Mouse (Mus musculus) intestine, embryonic 16.5 days (tissue): ENCODE results near the gene Pde1a. TPM values are rescaled to one million over a fixed set of nuclear protein-coding genes. Genes with fewer than 3 reads are reported as not detected.
"Not testable (repeated sequence)": the region's sequence is repeated elsewhere in the genome, so short reads cannot be mapped to it uniquely, and the experiment has no call there.

ENCODE experiments used
- ATAC-seq: fragments of 200-750 bp; cut with Nextera tagmentation; 2 replicates; pipeline ENCODE4 v1.8.0; 2017; ENCODE audit warnings: moderate TSS enrichment, moderate library complexity
- H3K27ac ChIP-seq: fragments of 300-500 bp; sonication (generic); 2 replicates; pipeline ENCODE4 v1.5.1; 2014; ENCODE audit warnings: mild to moderate bottlenecking, low read length
- H3K27me3 ChIP-seq: fragments of 300-500 bp; sonication (generic); replicated peaks from 2 replicates; pipeline ENCODE4 v1.6.1; 2014; ENCODE audit warnings: low read length, control low read depth, mixed read lengths; ENCODE audit not compliant: control insufficient read depth, insufficient read depth
- H3K36me3 ChIP-seq: fragments of 300-500 bp; sonication (generic); 2 replicates; pipeline ENCODE4 v1.6.1; 2014; ENCODE audit warnings: low read length, control low read depth; ENCODE audit not compliant: control insufficient read depth, insufficient read depth
- H3K4me1 ChIP-seq: fragments of 300-500 bp; sonication (generic); 2 replicates; pipeline ENCODE4 v1.6.1; 2014; ENCODE audit warnings: low read length, control low read depth, mixed read lengths; ENCODE audit not compliant: control insufficient read depth, insufficient read depth
- H3K4me2 ChIP-seq: fragments of 300-500 bp; sonication (generic); 2 replicates; pipeline ENCODE4 v1.6.1; 2014; ENCODE audit warnings: low read depth, low read length, control low read depth
- H3K4me3 ChIP-seq: fragments of 300-500 bp; sonication (generic); 2 replicates; pipeline ENCODE4 v1.5.1; 2014; ENCODE audit warnings: mild to moderate bottlenecking, low read length
- H3K9ac ChIP-seq: fragments of 300-500 bp; sonication (generic); 2 replicates; pipeline ENCODE4 v1.6.1; 2014; ENCODE audit warnings: low read depth, low read length
- H3K9me3 ChIP-seq: fragments of 300-500 bp; sonication (generic); 2 replicates; pipeline ENCODE4 v1.6.1; 2016; ENCODE audit warnings: low read length, control low read depth; ENCODE audit not compliant: control insufficient read depth
- WGBS: fragments of 180-500 bp; shearing (Covaris S2); extraction: QIAGEN DNeasy Blood & Tissue Kit; methylation state at CpG from one replicate; pipeline ENCODE4 v1.1.7; 2014; 5-methylcytosine and 5-hydroxymethylcytosine counted together
- polyA plus RNA-seq: library from polyadenylated mRNA; unstranded; fragments of >200 nt; fragmentation: Nextera tagmentation; extraction: Ambion mirVana; gene quantifications from 2 replicates; pipeline ENCODE4 v1.2.1, GENCODE M21; 2015

Gene Pde1a
- polyA plus RNA-seq, 1 experiment from 2014 or later, result 27.4 TPM

DNA sequence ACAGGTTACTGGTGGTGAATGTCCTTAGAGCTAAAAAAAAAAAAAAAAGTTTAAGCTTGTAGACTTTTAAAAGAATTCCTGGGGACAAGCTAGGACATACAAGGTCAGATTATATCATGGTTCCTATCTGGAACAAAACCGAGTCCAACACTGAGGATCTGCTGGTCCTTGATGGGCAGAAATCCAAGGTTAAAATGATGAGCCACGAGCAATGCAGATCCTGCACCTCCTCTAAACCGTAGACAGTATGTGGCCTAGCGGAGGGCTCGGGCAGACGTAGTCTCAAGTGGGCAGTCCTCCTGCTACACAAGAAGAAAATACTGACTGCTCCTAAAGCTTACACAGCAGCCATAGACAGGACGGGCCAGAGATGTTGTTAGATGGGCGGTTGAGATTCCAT, 238.5 kb downstream of the Pde1a start:
- H3K27me3 ChIP-seq, result no peaks in the 10 kb centered on the region
- no peak overlapping the region for H3K9ac ChIP-seq
- H3K4me3 ChIP-seq, result no peak overlapping the region
- H3K4me1 ChIP-seq, result no peaks in the 10 kb centered on the region
- WGBS, result 73% methylated on average over 8 of the region's 8 CpGs
- ATAC-seq, result no peak
- no peak overlapping the region for H3K27ac ChIP-seq
- H3K36me3 ChIP-seq, result no peaks in the 10 kb centered on the region
- no peaks in the 10 kb centered on the region for H3K9me3 ChIP-seq
- H3K4me2 ChIP-seq, result no peak overlapping the region

DNA sequence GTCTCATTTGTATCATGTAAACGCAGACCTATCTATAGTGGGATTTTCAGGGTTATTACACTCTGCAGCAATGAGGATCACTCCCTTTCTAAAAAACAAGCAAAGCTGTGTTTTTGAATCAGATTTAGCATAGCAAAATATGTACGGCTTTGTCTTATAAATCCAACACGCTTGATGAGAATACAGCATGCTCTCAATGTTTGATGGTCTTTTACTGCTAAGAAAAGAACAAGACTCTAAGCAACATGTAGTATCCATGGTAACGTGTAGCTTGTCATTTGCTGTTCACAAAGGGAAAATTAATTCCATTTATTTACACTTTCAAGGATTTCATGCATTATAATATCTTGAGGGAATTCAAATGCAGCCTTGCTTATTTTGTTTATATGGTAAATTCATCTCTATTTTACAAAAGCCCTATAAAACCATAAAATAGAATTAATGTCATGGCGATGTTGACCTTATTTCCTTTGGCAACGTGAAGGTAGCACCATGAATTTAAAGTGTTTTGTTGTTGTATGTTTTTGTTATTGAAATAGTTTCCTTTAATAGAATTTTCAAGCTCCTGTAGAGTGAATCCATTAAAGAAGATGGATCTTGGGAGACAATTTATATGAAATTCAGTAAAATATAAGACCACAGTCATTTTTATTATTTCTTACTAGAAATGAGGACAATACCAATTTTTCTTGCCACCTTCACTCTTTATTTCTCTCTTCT, 245.5 kb downstream of the Pde1a start:
- no peak overlapping the region for H3K27ac ChIP-seq
- H3K4me3 ChIP-seq, result no peak overlapping the region
- 80% methylated on average over 6 of the region's 6 CpGs for WGBS
- no peak overlapping the region for H3K4me2 ChIP-seq
- no peaks in the 10 kb centered on the region for H3K27me3 ChIP-seq
- H3K9ac ChIP-seq, result no peak overlapping the region
- H3K36me3 ChIP-seq, result no peaks in the 10 kb centered on the region
- H3K4me1 ChIP-seq, result no peaks in the 10 kb centered on the region
- ATAC-seq, result no peak
- H3K9me3 ChIP-seq, result no peaks in the 10 kb centered on the region

DNA sequence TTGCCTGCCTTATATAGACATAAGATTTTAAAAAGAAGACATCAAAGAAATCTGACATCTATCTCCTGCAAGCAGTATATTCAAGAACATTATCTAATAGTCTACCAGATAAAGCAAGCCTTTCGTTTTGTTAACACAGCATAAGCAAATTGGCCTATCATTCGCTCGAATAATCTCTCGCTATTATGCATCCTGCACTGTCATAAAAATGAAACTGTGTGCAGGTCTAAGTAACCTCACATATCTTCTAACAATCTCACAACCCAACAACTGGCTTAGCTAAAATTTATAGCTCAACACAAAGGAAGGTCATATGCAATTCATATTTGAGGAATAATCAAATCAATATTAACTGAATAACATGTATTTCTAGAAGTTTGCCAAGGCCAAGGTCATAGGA, 246.0 kb downstream of the Pde1a start:
- WGBS, result 73% methylated on average over 4 of the region's 4 CpGs
- Histone ChIP-seq H3K9me3 (no peaks in the 10 kb centered on the region), H3K4me3 (no peak overlapping the region), H3K27me3 (no peaks in the 10 kb centered on the region), H3K4me1 (no peaks in the 10 kb centered on the region), H3K36me3 (no peaks in the 10 kb centered on the region), H3K27ac (no peak overlapping the region), H3K4me2 (no peak overlapping the region), H3K9ac (no peak overlapping the region)
- ATAC-seq, result no peak

DNA sequence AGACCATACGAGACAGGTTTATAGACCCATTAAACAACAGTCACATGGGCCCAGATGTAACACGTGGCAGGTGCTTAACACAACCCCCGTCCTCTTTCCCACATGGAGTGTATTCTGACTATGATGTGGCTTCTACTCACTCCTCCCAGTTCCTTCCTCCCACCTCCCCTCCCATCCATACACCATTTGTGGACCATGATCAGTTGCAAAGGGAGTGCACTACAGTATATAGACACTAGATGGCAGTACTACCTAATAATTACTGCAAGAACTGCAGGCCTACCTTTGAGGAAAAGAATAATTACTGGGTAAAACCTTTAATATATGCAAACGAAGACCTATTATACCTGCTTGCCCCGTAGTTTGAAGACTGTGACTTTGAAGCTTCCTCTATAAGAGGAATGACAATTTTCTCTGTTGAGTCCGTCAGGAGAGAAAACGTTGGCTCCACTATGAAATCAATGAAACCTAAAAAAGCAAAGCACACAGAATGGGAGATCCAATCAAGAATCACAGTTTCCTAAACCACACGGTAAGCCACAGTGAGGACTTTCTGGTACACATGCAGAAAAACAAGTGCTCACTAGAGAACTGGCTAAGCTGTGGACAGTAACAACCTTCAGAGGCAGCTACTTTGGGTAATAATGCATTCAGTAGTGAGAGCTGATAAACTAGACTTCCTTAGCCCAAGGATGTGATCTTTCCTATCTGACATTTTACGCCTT, 263.8 kb downstream of the Pde1a start:
- WGBS, result 47% methylated on average over 9 of the region's 9 CpGs
- Histone ChIP-seq H3K27me3 (no peaks in the 10 kb centered on the region), H3K4me3 (no peak overlapping the region), H3K27ac (no peak overlapping the region), H3K4me2 (no peak overlapping the region), H3K9me3 (no peaks in the 10 kb centered on the region), H3K9ac (no peak overlapping the region), H3K36me3 (no peaks in the 10 kb centered on the region), H3K4me1 (no peaks in the 10 kb centered on the region)
- peak; percentile 52; the same call in 1 of the 2 replicates for ATAC-seq

DNA sequence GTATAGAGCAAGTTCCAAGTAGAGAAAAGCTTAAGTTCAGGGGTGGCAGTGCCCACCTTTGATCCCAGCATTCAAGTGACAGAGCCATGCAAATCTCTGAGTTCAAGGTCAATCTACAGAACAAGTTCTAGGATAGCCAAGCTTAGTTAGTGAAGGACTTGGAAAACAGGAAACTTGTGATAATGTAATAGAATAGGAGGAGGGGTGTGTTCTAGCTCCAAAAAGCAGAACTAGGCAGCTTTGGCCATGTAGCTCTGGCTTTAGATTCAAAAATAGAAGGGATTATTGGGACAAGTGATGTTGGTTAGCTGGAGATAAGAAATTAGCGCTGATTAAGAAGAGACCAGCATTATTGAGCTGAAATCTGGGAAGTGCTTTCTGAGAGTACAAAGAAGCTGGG, 272.4 kb downstream of the Pde1a start:
- no peaks in the 10 kb centered on the region for H3K9me3 ChIP-seq
- no peak for ATAC-seq
- H3K4me2 ChIP-seq, result no peak overlapping the region
- H3K36me3 ChIP-seq, result no peaks in the 10 kb centered on the region
- H3K4me1 ChIP-seq, result no peaks in the 10 kb centered on the region
- 90% methylated on average over 1 of the region's 1 CpGs for WGBS
- H3K4me3 ChIP-seq, result no peak overlapping the region
- H3K27ac ChIP-seq, result no peak overlapping the region
- H3K9ac ChIP-seq, result no peak overlapping the region
- H3K27me3 ChIP-seq, result no peaks in the 10 kb centered on the region

- WGBS, result 87% methylated on average over 13 of the region's 13 CpGs
- H3K4me3 ChIP-seq, H3K36me3 ChIP-seq, H3K9ac ChIP-seq, H3K4me1 ChIP-seq, H3K4me2 ChIP-seq, ATAC-seq, H3K9me3 ChIP-seq, H3K27me3 ChIP-seq, H3K27ac ChIP-seq: not testable (repeated sequence)
These were observed 281.9 kb downstream of the Pde1a start for GRCm38 (mm10) chr2:79847396-79847795.

- Histone ChIP-seq H3K9ac (no peak overlapping the region), H3K27me3 (no peaks in the 10 kb centered on the region), H3K27ac (no peak overlapping the region), H3K36me3 (no peaks in the 10 kb centered on the region), H3K9me3 (no peaks in the 10 kb centered on the region), H3K4me3 (no peak overlapping the region), H3K4me1 (peaks cover 3% of the 10 kb centered on the region; the same call in 1 of the 2 replicates), H3K4me2 (no peak overlapping the region)
- 47% methylated on average over 5 of the region's 5 CpGs for WGBS
- no peak for ATAC-seq
These were observed 289.7 kb downstream of the Pde1a start for GRCm38 (mm10) chr2:79839513-79839912.

- WGBS, result 48% methylated on average over 6 of the region's 6 CpGs
- H3K4me1 ChIP-seq, result peaks cover 3% of the 10 kb centered on the region; the same call in 1 of the 2 replicates
- H3K4me3 ChIP-seq, result no peak overlapping the region
- ATAC-seq, result no peak
- no peak overlapping the region for H3K4me2 ChIP-seq
- H3K9me3 ChIP-seq, result no peaks in the 10 kb centered on the region
- no peaks in the 10 kb centered on the region for H3K27me3 ChIP-seq
- no peak overlapping the region for H3K9ac ChIP-seq
- H3K27ac ChIP-seq, result no peak overlapping the region
- H3K36me3 ChIP-seq, result no peaks in the 10 kb centered on the region
These were observed 290.2 kb downstream of the Pde1a start for GRCm38 (mm10) chr2:79839090-79839489.

GRCm38 (mm10) chr2:79825853-79826252, 303.4 kb downstream of the Pde1a start:
- no peaks in the 10 kb centered on the region for H3K27me3 ChIP-seq
- H3K27ac ChIP-seq, result no peak overlapping the region
- H3K4me2 ChIP-seq, result no peak overlapping the region
- no peaks in the 10 kb centered on the region for H3K9me3 ChIP-seq
- no peaks in the 10 kb centered on the region for H3K4me1 ChIP-seq
- no peak for ATAC-seq
- no peak overlapping the region for H3K4me3 ChIP-seq
- WGBS, result 67% methylated on average over 4 of the region's 4 CpGs
- H3K36me3 ChIP-seq, result no peaks in the 10 kb centered on the region
- H3K9ac ChIP-seq, result no peak overlapping the region
